In the genomic region with DNA sequence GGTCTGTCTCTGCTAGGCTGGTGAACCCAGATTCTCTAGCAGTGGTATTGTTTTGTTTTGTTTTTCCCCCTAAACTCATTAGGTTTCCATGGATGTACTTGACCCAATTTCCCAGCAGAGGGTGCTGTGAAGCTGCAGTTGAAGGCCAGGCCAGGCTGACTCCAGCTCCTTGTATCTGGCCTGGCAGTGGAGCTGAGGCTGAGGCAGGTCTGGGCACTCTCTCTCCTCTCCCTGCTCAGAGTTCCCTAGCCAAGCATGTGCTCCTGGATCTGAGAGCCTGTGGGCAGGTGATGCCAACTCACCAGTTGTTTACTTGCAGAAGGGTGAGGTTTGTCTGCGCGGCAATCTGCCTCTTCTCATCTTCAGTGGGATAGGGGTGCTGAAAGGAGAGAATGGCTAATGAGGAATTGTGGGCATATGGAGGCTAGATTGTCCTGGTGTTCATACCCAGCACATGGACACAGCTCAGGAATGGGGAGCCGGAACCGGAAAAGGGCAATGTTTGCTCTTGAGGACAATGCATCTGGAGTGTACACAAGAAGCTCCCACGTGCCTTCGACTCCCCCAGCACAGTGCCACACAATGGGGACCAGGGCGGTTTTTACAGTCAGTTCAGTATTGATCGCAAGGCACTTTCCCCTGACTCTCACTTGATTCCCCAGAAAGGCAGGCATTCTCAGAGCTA, we compare ENCODE assay signal across 8 mouse cellular contexts.
A peak's percentile ranks its signal among the peaks of the same experiment; 100 is the strongest.
DNase-seq lines count a peak whose midpoint lies in the region; ATAC-seq lines count a peak whose summit lies in the region.

No protein-coding gene starts in this region.

- no peaks in the 10 kb centered on the region for H3K4me1 ChIP-seq in forebrain, embryonic 15.5 days
- H3K4me1 ChIP-seq in hindbrain, embryonic 14.5 days (replicated peaks; ENCODE audit: control insufficient read depth, insufficient read depth, low read length) = no peaks in the 10 kb centered on the region
- no peaks in the 10 kb centered on the region for H3K4me1 ChIP-seq in midbrain, embryonic 11.5 days (ENCODE audit: control insufficient read depth, insufficient read depth, low read length)
- H3K4me1 ChIP-seq in stomach, embryonic 15.5 days = no peaks in the 10 kb centered on the region

- no peaks in the 10 kb centered on the region for H3K27me3 ChIP-seq in forebrain, embryonic 15.5 days
- no peaks in the 10 kb centered on the region for H3K27me3 ChIP-seq in hindbrain, embryonic 14.5 days (ENCODE audit: control insufficient read depth, insufficient read depth, low read length)
- no peaks in the 10 kb centered on the region for H3K27me3 ChIP-seq in midbrain, embryonic 11.5 days (ENCODE audit: control insufficient read depth, insufficient read depth, low read length)
- H3K27me3 ChIP-seq in stomach, embryonic 15.5 days (replicated peaks) = no peaks in the 10 kb centered on the region

- no peak overlapping the region for H3K4me3 ChIP-seq in forebrain, embryonic 15.5 days
- H3K4me3 ChIP-seq in hindbrain, embryonic 14.5 days (replicated peaks; ENCODE audit: low read length) = no peak overlapping the region
- no peak overlapping the region for H3K4me3 ChIP-seq in midbrain, embryonic 11.5 days (ENCODE audit: low read depth, low read length)
- H3K4me3 ChIP-seq in stomach, embryonic 15.5 days (replicated peaks) = no peak overlapping the region

- 0 out of 2 replicates have a peak overlapping the region, but pooled peaks have one; percentile 1 for H3K27ac ChIP-seq in forebrain, embryonic 15.5 days (replicated peaks)
- H3K27ac ChIP-seq in hindbrain, embryonic 14.5 days = no peak overlapping the region
- no peak overlapping the region for H3K27ac ChIP-seq in midbrain, embryonic 11.5 days (ENCODE audit: low read depth, low read length)
- no peak overlapping the region for H3K27ac ChIP-seq in stomach, embryonic 15.5 days

- peak; percentile 91 for ATAC-seq in cerebellum, adult (ENCODE audit: insufficient number of reproducible peaks, low FRiP score, low TSS enrichment)
- ATAC-seq in forebrain, embryonic 15.5 days (replicated peaks) = peak; percentile 83
- peak; percentile 82 for ATAC-seq in hindbrain, embryonic 14.5 days (ENCODE audit: low FRiP score)
- peak; percentile 68; the same call in 1 of the 2 replicates for ATAC-seq in midbrain, embryonic 11.5 days (ENCODE audit: low FRiP score)
- 0 out of 2 replicates have a peak, but pooled peaks have one; percentile 35 for ATAC-seq in stomach, embryonic 15.5 days (ENCODE audit: insufficient read depth, low FRiP score, low read depth)

- whole genome bisulfite sequencing in forebrain, embryonic 15.5 days = 76% methylated on average over 8 of the region's 8 CpGs
- 80% methylated on average over 8 of the region's 8 CpGs for WGBS in hindbrain, embryonic 14.5 days
- WGBS in midbrain, embryonic 11.5 days = 79% methylated on average over 8 of the region's 8 CpGs
- WGBS in stomach, embryonic 15.5 days = 79% methylated on average over 8 of the region's 8 CpGs

- DNase-seq in Muller cell, postnatal 12 days (ENCODE audit: inconsistent ontology term) = peak; percentile 16
- DNase-seq in hindbrain, embryonic 14.5 days (ENCODE audit: low spot score) = peak; percentile 87
- DNase-seq in layer of hippocampus, postnatal 36 days = peak; percentile 69 to 77
- peak; percentile 92 for DNase-seq in midbrain, embryonic 11.5 days (ENCODE audit: low spot score, missing footprints)
- DNase-seq in MN1 (ENCODE audit: low spot score) = no peak

- H3K4me2 ChIP-seq in forebrain, embryonic 15.5 days (replicated peaks) = no peak overlapping the region
- no peak overlapping the region for H3K4me2 ChIP-seq in hindbrain, embryonic 14.5 days (replicated peaks)
- no peak overlapping the region for H3K4me2 ChIP-seq in midbrain, embryonic 11.5 days
- no peak overlapping the region for H3K4me2 ChIP-seq in stomach, embryonic 15.5 days

- no peak overlapping the region for H3K9ac ChIP-seq in forebrain, embryonic 15.5 days (replicated peaks)
- H3K9ac ChIP-seq in hindbrain, embryonic 14.5 days = no peak overlapping the region
- H3K9ac ChIP-seq in midbrain, embryonic 11.5 days (ENCODE audit: low read length) = no peak overlapping the region
- H3K9ac ChIP-seq in stomach, embryonic 15.5 days = no peak overlapping the region

- 0 out of 2 replicates have a peak, but pooled peaks cover 14% of the 10 kb centered on the region for H3K36me3 ChIP-seq in forebrain, embryonic 15.5 days
- H3K36me3 ChIP-seq in hindbrain, embryonic 14.5 days (replicated peaks; ENCODE audit: control insufficient read depth, insufficient read depth) = peaks cover 27% of the 10 kb centered on the region
- no peaks in the 10 kb centered on the region for H3K36me3 ChIP-seq in midbrain, embryonic 11.5 days (ENCODE audit: control insufficient read depth, insufficient read depth, low read length)
- no peaks in the 10 kb centered on the region for H3K36me3 ChIP-seq in stomach, embryonic 15.5 days

- H3K9me3 ChIP-seq in forebrain, embryonic 15.5 days = no peaks in the 10 kb centered on the region
- no peaks in the 10 kb centered on the region for H3K9me3 ChIP-seq in hindbrain, embryonic 14.5 days (ENCODE audit: control insufficient read depth, low read length)
- H3K9me3 ChIP-seq in midbrain, embryonic 11.5 days (ENCODE audit: control insufficient read depth, low read length) = no peaks in the 10 kb centered on the region
- no peaks in the 10 kb centered on the region for H3K9me3 ChIP-seq in stomach, embryonic 15.5 days

Comparison
In these comparisons a context has a peak if more than half of its experiments do, and no peak if none do; other contexts are left out.
1. ATAC-seq: peak in every context shown above with its lines; median percentile 91 in cerebellum, adult; 83 in forebrain, embryonic 15.5 days; 82 in hindbrain, embryonic 14.5 days; 68 in midbrain, embryonic 11.5 days; 35 in stomach, embryonic 15.5 days.